12 mouse cellular contexts compared by ENCODE assay signal in genomic region chr17:5316489-5316888, GRCm38 (mm10).
DNase-seq lines count a peak whose midpoint lies in the region; ATAC-seq and TF ChIP-seq lines count a peak whose summit lies in the region.
"Had no signal": no experiment of that assay in that cellular context is flagged by ENCODE, and none has a peak within 500 bp of the region (broad histone marks: within the 10 kb centered on the region; RNA-seq: fewer than 3 reads in every experiment).

No protein-coding gene starts in this region.

- no peak overlapping the region for H3K4me2 ChIP-seq in heart, postnatal 0 days (ENCODE audit: low read depth, low read length)
- no peak overlapping the region for H3K4me2 ChIP-seq in midbrain, embryonic 11.5 days
- no peak overlapping the region for H3K4me2 ChIP-seq in midbrain, embryonic 13.5 days (replicated peaks)
- H3K4me2 ChIP-seq: lung, embryonic 15.5 days had no signal

- no peak for ATAC-seq in heart, postnatal 0 days (ENCODE audit: insufficient read depth, low read depth)
- ATAC-seq in midbrain, embryonic 11.5 days (ENCODE audit: low FRiP score): no peak
- ATAC-seq in midbrain, embryonic 13.5 days: no peak
- ATAC-seq in monocyte, adult 5-6 weeks (replicated peaks; ENCODE audit: insufficient number of reproducible peaks, low FRiP score, low TSS enrichment, poor library complexity, severe bottlenecking): peak; percentile 74

- intact Hi-C loops in heart, postnatal 10 days (cut with DNase I): no loop called here

- no peaks in the 10 kb centered on the region for H3K27me3 ChIP-seq in heart, postnatal 0 days (ENCODE audit: control insufficient read depth, insufficient read depth, low read length)
- H3K27me3 ChIP-seq in midbrain, embryonic 11.5 days (ENCODE audit: control insufficient read depth, insufficient read depth, low read length): no peaks in the 10 kb centered on the region
- H3K27me3 ChIP-seq in midbrain, embryonic 13.5 days: no peaks in the 10 kb centered on the region
- H3K27me3 ChIP-seq: lung, embryonic 15.5 days had no signal

- no peak for DNase-seq in heart, postnatal 0 days (ENCODE audit: low spot score)
- no peak for DNase-seq in heart, postnatal 10 days
- peak; percentile 65 for DNase-seq in midbrain, embryonic 11.5 days (ENCODE audit: low spot score, missing footprints)
- DNase-seq in layer of hippocampus, adult 18-20 months (ENCODE audit: low spot score in 2 of 2): no peak
- no peak for DNase-seq in urinary bladder, postnatal 36 days (ENCODE audit: low spot score in 2 of 2)
- DNase-seq: gastrocnemius, postnatal 10 days; kidney, adult 9 months; right cerebral cortex, adult 18-20 months had no signal

- no peak overlapping the region for H3K27ac ChIP-seq in heart, postnatal 0 days (ENCODE audit: low read depth)
- H3K27ac ChIP-seq in midbrain, embryonic 11.5 days (ENCODE audit: low read depth, low read length): no peak overlapping the region
- no peak overlapping the region for H3K27ac ChIP-seq in midbrain, embryonic 13.5 days
- peak overlapping the region; percentile 26; the same call in 1 of the 2 replicates for H3K27ac ChIP-seq in bone marrow, adult 2 months (ENCODE audit: control insufficient read depth, insufficient read depth, low read depth, low read length, poor library complexity)
- H3K27ac ChIP-seq: lung, embryonic 15.5 days had no signal

- WGBS in heart, postnatal 0 days: 83% methylated on average over 7 of the region's 7 CpGs
- WGBS in midbrain, embryonic 11.5 days: 89% methylated on average over 7 of the region's 7 CpGs
- WGBS in midbrain, embryonic 13.5 days: 91% methylated on average over 7 of the region's 7 CpGs
- 14% methylated on average over 7 of the region's 7 CpGs for whole genome bisulfite sequencing in bone marrow, adult 2 months

- H3K9ac ChIP-seq in heart, postnatal 0 days (replicated peaks; ENCODE audit: low read depth, low read length): no peak overlapping the region
- H3K9ac ChIP-seq in midbrain, embryonic 11.5 days (ENCODE audit: low read length): no peak overlapping the region
- H3K9ac ChIP-seq in midbrain, embryonic 13.5 days (replicated peaks): no peak overlapping the region
- H3K9ac ChIP-seq: lung, embryonic 15.5 days had no signal

- peaks cover 53% of the 10 kb centered on the region for H3K36me3 ChIP-seq in heart, postnatal 0 days (replicated peaks; ENCODE audit: control insufficient read depth, insufficient read depth, low read length)
- H3K36me3 ChIP-seq in midbrain, embryonic 11.5 days (ENCODE audit: control insufficient read depth, insufficient read depth, low read length): peaks cover 5% of the 10 kb centered on the region; the same call in 1 of the 2 replicates
- H3K36me3 ChIP-seq in midbrain, embryonic 13.5 days: peaks cover 62% of the 10 kb centered on the region

- peak; percentile 23 for TF ChIP-seq CTCF in heart, postnatal 0 days (IDR thresholded peaks at IDR 0.05; ENCODE audit: low read depth)
- peak; percentile 55 for TF ChIP-seq CTCF in bone marrow, adult 2 months (IDR thresholded peaks at IDR 0.05; ENCODE audit: control insufficient read depth, insufficient read depth, low read length)

- no peaks in the 10 kb centered on the region for H3K9me3 ChIP-seq in heart, postnatal 0 days (replicated peaks; ENCODE audit: control insufficient read depth, low read length)
- H3K9me3 ChIP-seq in midbrain, embryonic 11.5 days (ENCODE audit: control insufficient read depth, low read length): no peaks in the 10 kb centered on the region
- H3K9me3 ChIP-seq in midbrain, embryonic 13.5 days: no peaks in the 10 kb centered on the region
- H3K9me3 ChIP-seq: lung, embryonic 15.5 days had no signal

- no peak for TF ChIP-seq EP300 in heart, postnatal 0 days (IDR thresholded peaks at IDR 0.05; ENCODE audit: low read depth)

- no peak for TF ChIP-seq POLR2A in bone marrow, adult 2 months (IDR thresholded peaks at IDR 0.05; ENCODE audit: borderline replicate concordance, control insufficient read depth, low read depth, low read length)

- H3K4me3 ChIP-seq in heart, postnatal 0 days (ENCODE audit: low read depth, low read length): no peak overlapping the region
- H3K4me3 ChIP-seq in midbrain, embryonic 11.5 days (ENCODE audit: low read depth, low read length): no peak overlapping the region
- H3K4me3 ChIP-seq in midbrain, embryonic 13.5 days (replicated peaks): no peak overlapping the region
- H3K4me3 ChIP-seq in bone marrow, adult 2 months (replicated peaks; ENCODE audit: control insufficient read depth, low read depth, low read length): no peak overlapping the region
- H3K4me3 ChIP-seq: lung, embryonic 15.5 days had no signal

- H3K4me1 ChIP-seq in heart, postnatal 0 days (ENCODE audit: control insufficient read depth, insufficient read depth): 0 out of 2 replicates have a peak, but pooled peaks cover 3% of the 10 kb centered on the region
- H3K4me1 ChIP-seq in midbrain, embryonic 11.5 days (ENCODE audit: control insufficient read depth, insufficient read depth, low read length): no peaks in the 10 kb centered on the region
- peaks cover 6% of the 10 kb centered on the region for H3K4me1 ChIP-seq in midbrain, embryonic 13.5 days (replicated peaks)
- peaks cover 2% of the 10 kb centered on the region; the same call in 1 of the 2 replicates for H3K4me1 ChIP-seq in bone marrow, adult 2 months (ENCODE audit: control insufficient read depth, insufficient read depth, low read length)
